Mouse (Mus musculus) frontal cortex, adult 2 months (tissue): Measurements from ENCODE around the gene Sap30. TPM values are rescaled to one million over a fixed set of nuclear protein-coding genes. Genes with fewer than 3 reads are reported as not detected.
A peak's percentile ranks its signal among the peaks of the same experiment; 100 is the strongest.

Experiments
- DNase-seq, 2 experiments: peaks; one replicate each; pipeline ENCODE4 v3.0.0; 2022; ENCODE audit warnings: low spot score in 1 of 2; ENCODE audit errors: extremely low spot score in 1 of 2
- polyA plus RNA-seq: library from polyadenylated mRNA; depleted of rRNA; stranded (reverse); fragments of >200 nt; gene quantifications from 2 replicates; pipeline ENCODE4 v1.2.3, GENCODE M21; 2012

The Sap30 gene
- polyA plus RNA-seq, 1 experiment: 10.6 TPM

- peak in 1 of 2 experiments; percentile 51 for DNase-seq
Measured at GRCm38 (mm10) chr8:57498847-57499511, 11.3 kb upstream of the Sap30 start.

GRCm38 (mm10) chr8:57498494-57498846 lies 10.8 kb upstream of the Sap30 start:
- DNase-seq: no peak

- DNase-seq: no peak
Measured at GRCm38 (mm10) chr8:57491873-57492272, 4.2 kb upstream of the Sap30 start.

GRCm38 (mm10) chr8:57489896-57490295 lies 2.2 kb upstream of the Sap30 start:
- no peak for DNase-seq

GRCm38 (mm10) chr8:57489366-57489765 lies 1.7 kb upstream of the Sap30 start:
- DNase-seq: no peak

GRCm38 (mm10) chr8:57488312-57488765 lies 679 bp upstream of the Sap30 start:
- peak in 1 of 2 experiments; percentile 54 for DNase-seq

- peak in 1 of 2 experiments; percentile 31 for DNase-seq
Measured at GRCm38 (mm10) chr8:57486491-57487440, 894 bp downstream of the Sap30 start.

GRCm38 (mm10) chr8:57480606-57481005 lies 7.1 kb downstream of the Sap30 start:
- DNase-seq: no peak

- no peak for DNase-seq
Measured at GRCm38 (mm10) chr8:57479700-57480099, 8.0 kb downstream of the Sap30 start.

- DNase-seq: no peak
Measured at GRCm38 (mm10) chr8:57478406-57478805, 9.3 kb downstream of the Sap30 start.

GRCm38 (mm10) chr8:57473751-57474150 lies 13.9 kb downstream of the Sap30 start:
- no peak for DNase-seq

GRCm38 (mm10) chr8:57470863-57471262 lies 16.8 kb downstream of the Sap30 start:
- DNase-seq: no peak

- DNase-seq: peak in 1 of 2 experiments; percentile 12
Measured at GRCm38 (mm10) chr8:57468624-57469023, 19.0 kb downstream of the Sap30 start.

- no peak for DNase-seq
Measured at GRCm38 (mm10) chr8:57463757-57464156, 23.9 kb downstream of the Sap30 start.

GRCm38 (mm10) chr8:57462839-57463238 lies 24.8 kb downstream of the Sap30 start:
- DNase-seq: no peak

- DNase-seq: no peak
Measured at GRCm38 (mm10) chr8:57457942-57458341, 29.7 kb downstream of the Sap30 start.

- peak; percentile 17 to 49 for DNase-seq
Measured at GRCm38 (mm10) chr8:57457152-57457551, 30.5 kb downstream of the Sap30 start.

GRCm38 (mm10) chr8:57455765-57456164 lies 31.9 kb downstream of the Sap30 start, which contains the start of gene Scrg1:
TSS of gene Scrg1 (plus strand) at chr8:57455923.
- DNase-seq: no peak

GRCm38 (mm10) chr8:57453361-57453760 lies 34.3 kb downstream of the Sap30 start:
- DNase-seq: no peak

GRCm38 (mm10) chr8:57451896-57452295 lies 35.8 kb downstream of the Sap30 start:
- no peak for DNase-seq

- DNase-seq: no peak
Measured at GRCm38 (mm10) chr8:57450726-57451125, 36.9 kb downstream of the Sap30 start.
